Mouse (Mus musculus) ES-E14 (cell line): ENCODE data around the gene C1ra.

ENCODE experiments used
- MAFK ChIP-seq: IDR thresholded peaks from 2 replicates; pipeline ENCODE4 v1.6.1; 2014; ENCODE audit warnings: mild to moderate bottlenecking, low read depth, low read length, inconsistent platforms; ENCODE audit not compliant: insufficient read depth
- ZC3H11A ChIP-seq: IDR thresholded peaks from 2 replicates; pipeline ENCODE4 v1.6.1; 2012; ENCODE audit warnings: low read depth, mild to moderate bottlenecking, inconsistent platforms, low read length, borderline replicate concordance

DNA sequence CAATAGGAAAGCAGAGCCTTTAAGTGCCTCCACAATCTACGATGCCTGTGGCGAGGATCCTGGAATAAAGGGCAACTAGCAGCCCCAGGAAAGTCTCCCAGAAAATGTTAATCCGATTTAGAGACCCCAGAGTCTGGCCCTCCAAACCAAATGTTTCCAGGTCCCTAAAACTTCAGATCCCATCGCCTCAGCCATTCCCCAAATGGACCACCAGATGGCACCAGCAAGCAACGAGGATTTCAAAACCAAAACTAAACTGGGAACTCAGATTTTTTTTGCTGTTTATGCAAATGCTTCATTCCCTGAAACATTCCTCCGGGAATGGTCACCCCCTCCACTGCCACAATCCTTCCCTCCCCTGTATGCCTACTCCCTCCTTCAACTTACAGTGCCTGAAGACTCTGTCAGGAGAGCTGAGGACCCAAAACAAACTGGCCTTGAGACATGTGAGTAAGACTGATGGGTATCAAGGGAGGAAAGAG, at the start of gene C1ra:
- no peak for TF ChIP-seq ZC3H11A
- no peak for TF ChIP-seq MAFK
